Mouse (Mus musculus) layer of hippocampus, postnatal 36 days (tissue): ENCODE measurements around the gene Krt4. TPM values are rescaled to one million over a fixed set of nuclear protein-coding genes. Genes with fewer than 3 reads are reported as not detected.

ENCODE experiments used
- DNase-seq, 2 experiments: peaks; one replicate each; pipeline ENCODE4 v3.0.0; 2022
- total RNA-seq, 2 experiments: library from RNA; stranded (reverse); gene quantifications; 2 replicates each; pipeline ENCODE4 v1.2.3; 2021

The Krt4 gene
- total RNA-seq, result not detected

DNA sequence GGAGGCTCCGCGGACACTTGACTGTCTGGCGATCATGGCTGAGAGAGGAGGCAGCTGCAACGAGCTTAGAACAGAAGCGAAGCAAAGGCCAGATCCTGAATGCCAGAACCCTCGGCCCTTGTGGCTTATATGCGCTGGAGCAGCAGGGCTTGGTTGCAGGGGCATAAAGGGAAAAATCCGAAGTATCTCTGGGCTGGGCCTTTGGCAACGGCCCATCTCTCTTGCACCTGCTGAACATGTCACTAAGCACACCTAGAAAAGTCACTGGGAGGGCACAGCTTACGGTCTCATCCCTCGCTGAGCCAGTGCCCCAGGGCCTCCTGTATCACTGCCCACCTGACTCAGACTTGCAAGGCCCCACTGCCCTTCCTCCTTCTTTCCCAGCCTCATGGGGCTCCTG lies at the start of gene Krt4:
Gene Krt4, minus strand, starts transcription at position 101 of the 400 bp plus-strand sequence.
- DNase-seq, result no peak

DNA sequence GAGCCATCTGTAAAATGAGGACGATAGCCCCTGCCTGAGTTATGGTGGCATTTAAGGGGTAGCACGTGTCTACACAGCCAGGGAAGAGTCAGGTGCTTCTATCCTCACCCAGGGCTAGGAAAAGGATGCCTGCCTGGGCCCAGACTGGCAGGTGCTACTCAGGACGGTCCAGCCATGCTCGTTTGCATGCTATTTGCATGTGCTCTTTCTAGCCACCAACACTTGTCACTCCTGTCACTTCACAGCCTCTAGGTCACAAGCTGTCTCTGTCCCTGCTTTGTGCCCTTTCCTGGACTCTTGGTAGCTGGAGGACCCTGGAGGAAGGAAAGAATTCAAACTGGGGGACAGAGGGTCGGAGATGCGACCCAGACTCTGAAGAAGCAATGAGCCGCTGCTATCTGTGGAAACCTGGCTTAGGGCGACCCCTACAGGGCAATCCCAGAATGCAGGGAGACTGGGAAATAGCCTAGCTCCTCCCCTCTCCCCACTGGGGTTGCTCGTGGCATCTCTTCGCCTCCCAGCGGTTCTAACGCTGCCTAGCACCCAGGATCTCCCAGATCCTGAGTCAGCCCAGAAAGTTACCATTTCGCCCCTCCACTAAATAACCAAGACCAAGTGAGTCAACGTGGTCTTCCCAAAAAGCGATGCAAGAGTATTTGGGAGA lies 49.0 kb upstream of the Krt4 start:
- DNase-seq, result peak; percentile 94 to 97

DNA sequence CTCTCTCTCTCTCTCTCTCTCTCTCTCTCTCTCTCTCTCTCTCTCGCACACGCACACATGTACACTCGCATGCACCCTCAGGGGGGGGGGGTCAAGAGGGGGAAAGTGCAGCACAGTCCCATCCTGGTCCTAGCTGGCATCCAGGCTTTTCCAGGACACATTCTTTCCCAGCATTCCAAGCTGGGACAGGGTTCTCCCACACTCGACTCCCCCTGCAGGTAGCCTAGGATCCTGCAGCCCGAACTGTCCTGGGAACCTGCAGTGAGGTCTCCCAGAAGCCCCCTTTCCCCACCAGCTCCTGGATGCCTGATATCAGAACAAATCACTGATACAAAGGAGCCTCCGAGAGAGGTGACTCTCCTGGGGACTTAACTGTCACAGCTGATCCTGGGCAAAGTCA lies 46.0 kb upstream of the Krt4 start:
- DNase-seq, result peak in 1 of 2 experiments; percentile 20

DNA sequence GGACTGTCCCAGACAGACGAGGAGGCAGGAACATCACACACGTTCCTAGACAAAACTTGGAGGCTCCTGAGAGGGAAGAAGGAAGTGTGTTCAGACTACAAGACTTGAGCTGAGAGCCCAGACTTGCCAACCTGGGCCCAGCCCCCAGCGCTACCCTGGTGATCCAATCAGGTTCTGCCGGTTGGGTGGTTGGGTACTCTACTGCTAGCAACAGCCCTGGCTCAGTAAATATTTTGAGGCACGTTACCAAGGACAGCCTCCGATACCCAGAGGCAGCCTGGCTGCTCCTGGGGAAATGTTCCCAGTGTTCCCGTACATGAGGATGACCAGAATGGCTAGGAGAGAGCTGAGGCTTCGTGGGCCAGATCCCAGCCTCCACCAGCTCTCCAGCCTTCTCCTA lies 42.3 kb upstream of the Krt4 start:
- DNase-seq, result no peak

DNA sequence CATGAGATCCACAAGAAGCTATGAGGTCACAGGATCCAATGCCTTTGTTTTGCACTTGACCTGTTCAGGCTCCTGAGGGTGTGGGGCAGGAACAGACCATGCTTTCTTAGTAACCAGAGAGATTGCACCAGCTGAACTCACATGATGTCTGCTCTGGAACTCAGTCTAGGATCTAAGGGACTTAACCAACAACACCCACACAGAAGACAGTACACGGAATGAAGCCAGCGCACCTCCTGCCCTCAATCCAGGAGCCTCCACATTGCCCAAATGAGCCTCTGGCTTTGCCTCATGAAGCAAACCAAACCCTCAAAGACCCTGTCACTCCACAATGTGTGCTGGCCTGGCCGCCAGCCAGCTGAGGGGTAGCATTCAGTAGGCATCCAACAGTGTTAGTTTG lies 34.4 kb upstream of the Krt4 start:
- no peak for DNase-seq

DNA sequence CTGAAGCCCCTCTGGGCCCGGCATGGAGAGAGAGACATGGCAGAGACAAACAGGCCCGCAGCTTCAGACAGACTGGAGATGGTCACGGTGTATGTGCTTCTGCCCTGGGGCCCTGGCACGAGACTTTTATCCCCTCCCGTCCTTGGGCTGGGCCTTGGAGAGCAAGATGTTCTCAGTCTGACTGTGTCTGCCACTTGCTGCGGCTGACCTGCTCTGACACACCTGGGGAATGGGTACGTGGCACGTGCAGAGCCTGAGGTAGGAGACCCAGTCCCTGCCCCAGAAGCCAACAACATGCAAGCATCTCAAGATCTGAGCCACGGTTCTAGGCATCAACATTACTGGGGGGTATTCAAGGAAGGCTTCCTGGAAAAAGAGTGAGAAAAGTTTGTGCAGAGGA lies 29.7 kb upstream of the Krt4 start, which contains the start of gene Krt78:
Gene Krt78, minus strand, starts transcription at position 101 of the 400 bp plus-strand sequence.
- DNase-seq, result no peak

DNA sequence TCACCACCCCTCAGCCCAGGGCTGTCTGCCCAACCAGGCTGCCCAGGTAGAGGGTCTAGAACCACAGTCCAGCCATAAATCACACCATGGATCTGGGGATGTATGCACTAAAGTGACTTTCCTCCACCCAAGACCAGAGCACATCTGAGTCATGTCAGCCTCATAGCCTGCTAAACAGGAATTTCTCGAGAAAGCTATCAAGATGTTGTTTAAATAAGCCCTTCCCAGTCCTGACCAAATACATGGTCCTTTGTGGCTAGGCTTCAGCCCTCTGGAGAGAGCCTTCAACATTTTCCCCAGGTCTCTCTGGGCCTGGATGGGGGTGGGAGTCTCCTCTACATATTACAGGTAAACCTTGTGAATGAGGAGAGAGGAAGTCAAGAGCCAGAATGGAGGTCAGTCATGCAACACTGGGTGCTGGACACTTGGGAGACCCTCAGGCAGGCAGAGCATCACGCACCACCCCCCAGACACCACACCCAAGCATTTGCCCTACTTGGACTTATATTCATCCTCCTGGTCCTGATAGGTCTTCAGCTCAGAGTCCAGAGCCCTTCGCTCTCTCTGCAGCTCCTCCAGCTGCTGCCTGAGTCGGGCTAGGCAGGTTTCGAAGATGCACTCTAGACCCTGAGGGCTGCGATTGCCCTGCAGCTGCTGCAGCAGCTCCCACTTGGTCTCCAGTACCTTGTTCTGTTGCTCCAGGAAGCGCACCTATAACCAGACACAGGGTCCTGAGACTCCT lies 28.4 kb upstream of the Krt4 start:
- no peak for DNase-seq

DNA sequence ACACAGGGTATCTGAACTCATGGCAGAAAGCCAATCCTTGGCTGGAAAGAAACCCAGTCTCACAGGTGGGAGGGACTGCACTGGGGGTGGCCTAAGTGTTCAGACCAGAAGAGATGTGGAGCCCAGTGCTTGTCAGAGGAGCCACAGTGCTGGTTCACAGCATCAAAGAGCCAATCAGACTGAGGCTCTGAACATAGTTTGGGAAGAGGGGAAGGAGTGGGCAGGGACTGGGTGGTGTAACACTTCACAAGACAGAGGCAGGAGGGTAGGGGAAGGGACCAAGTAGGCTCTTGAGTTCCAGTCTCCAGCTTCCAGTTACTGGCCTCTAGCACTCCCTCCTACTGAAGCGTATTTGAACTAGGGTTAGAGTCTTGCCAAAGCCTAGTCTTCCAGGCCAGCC lies 20.9 kb upstream of the Krt4 start:
- no peak for DNase-seq

DNA sequence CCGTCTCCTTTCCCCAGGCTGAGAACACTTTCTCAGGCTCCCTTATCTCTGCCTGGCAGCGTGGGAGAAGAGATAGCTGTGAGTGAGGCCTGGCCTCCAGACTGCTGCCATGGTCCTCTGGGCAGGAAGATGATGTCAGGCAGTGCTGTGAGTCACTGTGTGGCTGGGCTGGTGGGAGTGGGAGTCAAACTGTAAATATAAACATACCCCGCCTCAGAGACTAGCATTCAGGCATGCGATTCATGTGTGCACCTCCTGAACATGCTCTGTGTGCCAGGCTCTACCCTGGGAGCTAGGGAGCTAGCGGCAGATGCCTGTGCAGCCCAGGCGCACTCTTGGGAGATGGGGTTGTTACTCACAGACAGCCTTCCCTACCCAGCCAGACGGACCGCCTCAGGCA lies 17.4 kb upstream of the Krt4 start:
- no peak for DNase-seq

DNA sequence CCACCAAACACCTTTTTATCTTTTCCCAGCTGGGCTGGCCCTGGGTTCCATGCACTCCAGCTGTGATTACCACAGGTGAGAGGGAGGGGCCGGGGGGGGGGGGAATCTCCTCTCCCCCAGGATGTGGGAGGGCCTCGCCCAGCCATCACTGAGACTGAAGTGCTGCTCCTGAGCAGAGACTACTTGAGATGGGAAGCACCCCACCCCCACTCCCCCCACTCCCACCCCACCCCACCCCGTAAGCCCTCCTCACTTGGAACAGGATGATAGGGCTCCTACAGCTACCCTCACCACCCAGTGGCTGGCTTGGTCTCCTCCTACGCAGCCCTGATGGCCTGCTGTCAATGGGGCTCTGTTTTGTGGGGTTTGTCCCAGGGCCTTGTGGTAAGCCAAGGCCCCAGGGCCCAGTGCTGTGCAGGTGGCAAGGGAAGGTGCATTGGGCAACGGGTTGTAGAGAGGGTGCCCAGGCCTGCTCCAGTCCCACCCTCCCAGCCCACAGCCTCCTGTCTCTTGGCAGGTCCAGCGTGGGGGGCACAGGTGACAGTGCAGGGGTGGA lies 15.8 kb upstream of the Krt4 start, which contains the start of gene Krt79:
Gene Krt79, minus strand, starts transcription at position 51 of the 556 bp plus-strand sequence.
- no peak for DNase-seq

DNA sequence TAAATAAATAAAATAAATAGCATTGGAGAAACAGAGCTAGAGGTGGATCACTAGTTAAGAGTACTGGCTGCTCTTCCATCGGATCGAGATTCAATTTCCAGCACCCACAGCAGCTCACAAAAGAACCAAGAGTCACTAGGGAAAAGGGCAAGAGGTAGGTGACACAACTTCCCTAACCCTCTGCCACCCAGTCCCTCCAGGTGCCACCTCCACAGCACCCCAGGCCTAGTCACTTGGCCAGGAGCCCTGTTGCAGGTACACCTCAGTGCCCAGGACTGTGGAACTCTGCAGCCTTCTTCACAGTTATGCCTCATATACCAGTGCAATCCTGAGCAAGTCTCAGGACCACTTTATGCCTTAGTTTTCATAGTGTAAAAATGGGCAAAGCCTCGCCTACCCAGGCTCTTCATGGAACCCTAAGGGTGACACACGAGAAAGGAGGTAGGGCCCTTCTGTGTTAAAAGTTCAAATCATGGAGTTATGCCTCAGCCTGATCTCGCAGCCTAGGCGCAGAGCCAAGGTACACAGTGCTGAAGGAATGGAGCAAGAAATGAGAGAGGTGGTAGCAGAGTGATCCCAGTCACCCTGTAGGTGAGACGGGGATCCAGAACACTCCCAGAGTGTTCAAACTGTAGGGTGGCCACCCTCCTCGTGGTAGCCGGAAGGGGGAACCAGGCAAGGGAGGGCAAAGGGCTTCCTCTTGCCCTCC lies 14.2 kb upstream of the Krt4 start:
- DNase-seq, result no peak

DNA sequence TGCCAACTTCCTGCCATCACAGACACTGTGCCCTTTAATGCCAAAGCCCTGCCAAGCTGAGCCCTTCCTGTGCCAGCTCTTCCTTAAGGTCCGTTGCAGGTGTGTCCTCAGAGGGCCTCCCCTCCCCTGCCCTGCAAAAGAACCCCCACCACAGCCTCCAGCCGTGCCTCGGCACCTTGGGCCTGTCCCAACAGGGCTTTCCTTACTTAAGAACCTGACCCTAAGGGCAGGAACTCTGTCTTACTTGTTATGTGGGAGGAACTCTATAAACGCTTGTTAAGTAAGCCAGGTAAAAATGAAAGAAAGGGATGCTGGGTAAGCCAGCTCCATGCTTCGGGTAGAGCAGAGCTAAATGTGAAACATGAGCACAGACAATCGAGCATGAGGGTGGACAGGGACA lies 8.5 kb upstream of the Krt4 start:
- no peak for DNase-seq

DNA sequence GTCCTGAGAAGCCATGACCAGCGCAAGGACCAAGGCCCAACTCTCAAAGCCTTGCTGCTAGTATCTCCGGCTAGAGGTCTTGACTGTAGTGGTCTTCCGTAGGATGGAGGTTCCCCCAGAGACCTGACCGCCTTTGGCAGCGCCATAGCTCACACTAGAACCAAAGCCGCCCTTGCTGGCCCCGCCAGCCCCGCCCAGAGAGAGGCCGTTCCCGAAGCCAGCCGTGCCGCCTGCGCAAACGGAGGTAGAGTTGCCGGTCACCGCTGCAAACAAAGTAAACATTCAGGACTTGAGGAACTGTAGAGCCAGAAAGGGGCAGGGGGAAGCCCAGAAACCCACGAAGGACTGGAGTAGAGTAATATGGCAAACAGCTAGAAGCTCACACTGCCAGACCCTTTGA lies 5.1 kb upstream of the Krt4 start:
- no peak for DNase-seq

DNA sequence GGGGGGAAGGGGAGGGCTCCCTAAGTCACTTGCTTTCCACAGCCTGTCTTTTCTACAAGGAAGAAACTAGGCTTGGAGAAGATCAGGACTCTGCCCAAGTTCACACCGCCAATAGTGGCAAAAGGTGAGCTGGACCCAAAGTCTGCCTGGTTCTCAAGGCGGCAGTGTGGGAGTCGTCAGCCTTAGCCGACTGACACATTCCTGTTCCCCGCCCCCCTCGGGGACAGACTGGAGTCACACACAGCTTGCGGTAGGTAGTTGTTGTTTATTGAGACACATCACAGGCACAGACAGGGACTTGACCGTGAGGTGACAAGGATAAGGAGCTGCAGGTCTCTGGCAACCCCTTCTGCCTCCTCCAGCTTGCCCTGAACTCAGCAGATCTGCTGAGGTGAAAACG lies 4.6 kb upstream of the Krt4 start:
- no peak for DNase-seq

DNA sequence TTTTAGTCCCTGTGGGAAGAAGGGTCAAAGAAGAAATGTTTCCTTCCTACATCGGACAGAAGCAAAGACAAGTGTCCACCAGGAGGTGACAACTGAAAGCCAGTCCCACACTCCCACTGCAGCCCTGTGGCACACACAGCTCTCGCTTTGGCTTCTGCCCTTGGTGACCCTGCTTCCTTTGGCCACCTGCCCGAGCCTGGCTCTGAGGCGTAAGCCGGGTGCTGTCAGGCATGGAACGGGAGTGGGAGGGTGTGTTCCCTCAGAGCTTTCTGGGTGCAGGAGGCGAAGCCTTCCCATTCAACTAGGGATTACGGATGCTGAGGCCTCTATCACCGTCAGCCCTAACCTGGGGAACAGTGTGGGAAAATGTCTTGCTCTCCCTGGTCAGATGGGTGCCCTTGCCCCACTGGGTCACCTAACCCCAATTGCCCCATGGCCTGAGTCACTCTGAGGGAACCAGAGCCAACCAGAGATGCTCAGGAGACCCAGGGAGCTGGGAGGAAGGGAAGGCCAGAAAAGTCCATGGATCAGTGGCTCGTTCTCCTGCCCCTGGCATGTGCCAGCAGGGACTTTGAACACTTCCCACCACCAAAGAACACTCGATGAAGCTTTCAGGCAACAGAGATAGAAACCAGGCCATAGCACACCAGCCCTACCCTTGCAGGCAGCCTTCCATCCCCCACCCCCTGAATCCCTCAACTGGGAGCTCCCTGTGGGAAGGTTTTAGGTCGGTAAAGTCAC lies 3.0 kb upstream of the Krt4 start:
- no peak for DNase-seq

DNA sequence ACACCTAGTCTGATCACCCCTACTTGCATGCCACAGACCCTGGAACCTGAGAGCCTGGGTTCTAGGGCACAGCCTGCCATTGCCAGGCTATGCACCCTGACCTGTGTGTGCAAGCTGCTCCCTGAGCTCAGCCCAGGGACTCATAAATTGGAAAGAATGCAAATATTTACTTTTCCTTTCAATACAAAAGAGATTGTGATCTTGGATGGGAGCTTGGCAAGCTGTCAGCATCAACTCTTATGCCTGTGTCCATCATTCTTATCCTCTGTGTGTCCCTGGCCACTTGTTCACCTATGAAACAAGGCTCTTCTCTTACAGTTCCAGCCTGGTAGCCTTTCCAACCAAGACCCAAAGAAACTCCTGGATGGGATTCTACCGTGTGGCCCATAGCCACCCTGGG lies 506 bp upstream of the Krt4 start:
- DNase-seq, result no peak

DNA sequence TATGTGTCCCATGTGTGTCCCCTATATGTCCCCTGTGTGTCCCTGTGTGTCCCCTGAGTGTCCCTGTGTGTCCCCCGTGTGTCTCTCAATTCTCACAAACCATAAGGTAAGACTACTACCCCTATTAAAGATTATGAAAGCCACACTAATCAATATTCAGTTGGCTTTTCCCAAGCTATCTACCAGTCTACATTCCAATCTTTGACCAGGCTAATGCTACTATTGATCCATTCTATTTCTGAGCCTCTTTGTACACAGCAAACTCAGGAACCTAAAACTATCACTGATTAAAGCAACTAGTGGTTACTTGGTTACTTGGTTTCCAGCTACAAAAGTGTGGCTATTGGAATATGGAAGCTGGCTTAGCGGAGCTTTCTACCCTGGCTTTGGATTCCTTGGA lies 2.2 kb downstream of the Krt4 start:
- DNase-seq, result no peak

DNA sequence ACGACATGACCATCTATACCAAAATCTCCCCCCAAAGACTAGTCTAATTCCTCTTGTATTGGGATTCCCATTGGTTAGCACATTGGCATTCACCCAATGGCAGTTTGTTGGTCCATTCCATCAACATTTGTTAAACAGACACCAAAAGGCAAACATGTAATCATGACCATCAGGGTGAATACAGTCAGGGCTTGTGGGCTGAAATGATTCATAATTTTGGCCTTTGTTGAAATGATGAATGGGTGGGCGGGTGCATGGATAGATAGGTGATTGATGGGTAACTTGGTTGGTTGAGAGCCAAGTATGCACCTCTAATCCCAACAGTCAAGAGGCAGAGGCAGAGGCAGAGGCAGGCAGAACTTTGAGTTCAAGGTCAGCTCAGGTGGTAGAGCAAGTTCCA lies 8.5 kb downstream of the Krt4 start:
- no peak for DNase-seq

DNA sequence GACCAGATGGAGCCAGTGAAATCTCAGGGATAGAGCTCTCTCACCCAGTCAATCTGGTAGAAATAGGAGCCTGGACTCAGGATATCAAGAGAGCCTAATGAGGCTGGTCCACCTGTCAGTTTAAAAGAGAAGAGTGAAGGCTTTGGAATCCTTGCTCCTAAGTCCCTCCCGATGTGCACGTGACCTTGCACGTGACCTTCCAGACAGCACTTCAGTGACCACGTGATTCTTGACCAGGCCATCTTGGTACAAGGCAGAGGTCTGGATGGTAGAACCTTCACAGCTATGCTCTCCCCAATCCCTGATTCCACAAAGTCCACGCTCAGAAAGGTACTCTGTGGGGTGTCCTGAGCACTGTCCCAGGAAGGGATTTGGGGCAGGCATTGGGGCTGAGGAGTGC lies 19.7 kb downstream of the Krt4 start:
- DNase-seq, result no peak

DNA sequence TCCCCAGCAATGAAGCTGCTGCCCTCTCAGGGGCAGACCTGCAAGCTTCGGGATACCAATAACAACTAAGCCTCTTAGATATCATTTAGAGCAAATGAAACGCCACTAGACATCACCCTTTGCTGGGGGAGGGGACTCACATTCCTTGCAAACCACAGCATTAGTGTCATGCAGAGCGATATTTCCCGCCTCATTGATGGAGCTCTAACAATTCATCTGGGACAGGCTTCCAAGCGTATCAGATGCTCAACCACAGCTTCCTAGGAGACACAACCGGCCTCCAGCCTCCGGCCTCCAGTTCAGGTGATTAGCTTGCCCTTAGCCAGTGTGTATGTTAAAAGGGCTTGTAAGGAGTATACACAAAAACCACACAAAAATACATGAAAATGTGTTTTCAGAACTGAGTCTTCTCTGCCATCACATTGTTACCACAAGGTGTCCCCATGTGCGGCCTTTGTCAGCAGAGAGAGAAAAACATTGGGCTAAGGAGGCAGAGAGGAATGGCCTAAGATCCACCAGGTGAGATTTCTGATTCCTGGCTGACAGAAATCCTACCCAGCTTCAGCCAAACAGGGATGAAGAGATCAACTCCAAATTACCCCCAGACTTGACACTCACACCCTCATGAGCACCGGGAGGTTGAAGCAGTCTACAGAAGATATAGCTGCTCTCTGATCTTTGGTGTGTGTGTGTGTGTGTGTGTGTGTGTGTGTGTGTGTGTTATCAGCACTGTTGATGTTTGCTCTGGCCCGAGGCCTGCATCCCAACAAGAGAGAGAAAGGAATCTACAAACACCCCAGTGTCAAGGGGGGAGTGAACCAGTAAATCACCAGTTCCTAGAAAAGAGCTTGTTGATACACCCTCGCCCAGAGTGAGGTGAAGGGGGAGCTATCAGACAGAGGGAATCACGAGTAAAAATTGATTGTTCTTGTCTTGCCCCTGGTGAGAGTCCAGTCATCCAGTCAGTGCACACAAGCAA lies 22.1 kb downstream of the Krt4 start:
- no peak for DNase-seq

DNA sequence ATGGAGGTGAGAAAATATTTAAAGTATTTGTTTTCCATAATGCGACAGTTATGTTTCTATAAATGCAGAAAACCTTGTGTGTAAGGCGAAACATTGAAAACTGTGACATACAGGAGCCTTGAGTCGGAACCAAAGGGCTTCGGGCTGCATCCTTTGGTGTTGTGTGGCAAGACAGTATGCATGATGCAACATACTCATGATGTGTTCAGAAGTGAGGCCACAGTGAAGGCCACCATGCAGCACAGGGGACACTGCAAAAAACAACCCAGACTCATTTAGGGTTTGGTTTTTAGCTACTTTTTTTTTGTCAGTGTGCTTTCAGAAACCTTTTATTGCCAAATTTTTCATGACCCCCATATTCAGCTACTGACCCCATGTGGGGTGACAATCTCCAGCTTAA lies 29.3 kb downstream of the Krt4 start:
- no peak for DNase-seq
